Mouse (Mus musculus) limb, embryonic 15.5 days (tissue): ENCODE results near the gene B230307C23Rik. TPM values are rescaled to one million over a fixed set of nuclear protein-coding genes. Genes with fewer than 3 reads are reported as not detected.
A peak's percentile ranks its signal among the peaks of the same experiment; 100 is the strongest.

ENCODE experiments used
- ATAC-seq: fragments of 200-750 bp; cut with Nextera tagmentation; 2 replicates; pipeline ENCODE4 v1.8.0; 2017; ENCODE audit warnings: low read depth, moderate TSS enrichment; ENCODE audit not compliant: insufficient number of reproducible peaks, low FRiP score, low TSS enrichment
- H3K27ac ChIP-seq: fragments of 300-500 bp; sonication (generic); 2 replicates; pipeline ENCODE4 v1.5.1; 2015; ENCODE audit warnings: moderate library complexity, mild to moderate bottlenecking, inconsistent platforms
- H3K27me3 ChIP-seq: fragments of 300-500 bp; sonication (generic); 2 replicates; pipeline ENCODE4 v1.6.1; 2015; ENCODE audit warnings: inconsistent platforms
- H3K36me3 ChIP-seq: fragments of 300-500 bp; sonication (generic); 2 replicates; pipeline ENCODE4 v1.6.1; 2015; ENCODE audit warnings: inconsistent platforms
- H3K4me1 ChIP-seq: fragments of 300-500 bp; sonication (generic); 2 replicates; pipeline ENCODE4 v1.6.1; 2015; ENCODE audit warnings: inconsistent platforms
- H3K4me2 ChIP-seq: fragments of 300-500 bp; sonication (generic); 2 replicates; pipeline ENCODE4 v1.6.1; 2015; ENCODE audit warnings: mild to moderate bottlenecking, inconsistent platforms
- H3K4me3 ChIP-seq: fragments of 300-500 bp; sonication (generic); 2 replicates; pipeline ENCODE4 v1.5.1; 2015; ENCODE audit warnings: mild to moderate bottlenecking, inconsistent platforms
- H3K9ac ChIP-seq: fragments of 300-500 bp; sonication (generic); 2 replicates; pipeline ENCODE4 v1.6.1; 2015; ENCODE audit warnings: inconsistent platforms
- H3K9me3 ChIP-seq: fragments of 300-500 bp; sonication (generic); 2 replicates; pipeline ENCODE4 v1.6.1; 2016; ENCODE audit warnings: inconsistent platforms
- WGBS: fragments of 180-500 bp; shearing (Covaris S2); methylation state at CpG from one replicate; pipeline ENCODE4 v1.1.7; 2015; 5-methylcytosine and 5-hydroxymethylcytosine counted together
- polyA plus RNA-seq: library from polyadenylated mRNA; unstranded; fragments of >200 nt; fragmentation: Nextera tagmentation; extraction: Ambion mirVana; gene quantifications from 2 replicates; pipeline ENCODE4 v1.2.1, GENCODE M21; 2015

The B230307C23Rik gene
- 22.2 and 32.7 TPM in 2 replicates for polyA plus RNA-seq

GRCm38 (mm10) chr16:97996616-97997382, at the start of gene B230307C23Rik:
Gene B230307C23Rik, plus strand, starts transcription at chr16:97997315.
- Histone ChIP-seq H3K27ac (peak within 1 kb of the TSS; percentile 90), H3K9me3 (no peaks in the 10 kb centered on the region; the same call in 1 of the 2 replicates)
- WGBS: 4% methylated on average over 22 of the region's 22 CpGs

GRCm38 (mm10) chr16:97948836-97949235, 48.3 kb upstream of the B230307C23Rik start:
- Histone ChIP-seq H3K9ac (no peak overlapping the region), H3K27ac (no peak overlapping the region), H3K27me3 (no peaks in the 10 kb centered on the region), H3K36me3 (peaks cover 56% of the 10 kb centered on the region), H3K9me3 (no peaks in the 10 kb centered on the region), H3K4me3 (no peak overlapping the region), H3K4me2 (no peak overlapping the region), H3K4me1 (no peaks in the 10 kb centered on the region)
- ATAC-seq: no peak
- WGBS: 84% methylated on average over 4 of the region's 4 CpGs

More at GRCm38 (mm10) chr16:97996616-97997382, at the start of gene B230307C23Rik:
- H3K4me1 ChIP-seq: peaks cover 7% of the 10 kb centered on the region
- peak within 1 kb of the TSS; percentile 61 for H3K4me2 ChIP-seq
- H3K36me3 ChIP-seq: peaks cover 9% of the 10 kb centered on the region; the same call in 1 of the 2 replicates
- H3K27me3 ChIP-seq: no peaks in the 10 kb centered on the region
- H3K4me3 ChIP-seq: peak within 1 kb of the TSS; percentile 57
- peak; percentile 96 for ATAC-seq
- peak within 1 kb of the TSS; percentile 38 for H3K9ac ChIP-seq

GRCm38 (mm10) chr16:97950061-97950460, 47.1 kb upstream of the B230307C23Rik start:
- ATAC-seq: no peak
- Histone ChIP-seq H3K4me2 (no peak overlapping the region), H3K4me3 (no peak overlapping the region), H3K36me3 (peaks cover 61% of the 10 kb centered on the region), H3K9me3 (no peaks in the 10 kb centered on the region), H3K27me3 (no peaks in the 10 kb centered on the region), H3K9ac (no peak overlapping the region), H3K4me1 (no peaks in the 10 kb centered on the region), H3K27ac (no peak overlapping the region)
- WGBS: 94% methylated on average over 8 of the region's 8 CpGs

GRCm38 (mm10) chr16:97952371-97952770, 44.7 kb upstream of the B230307C23Rik start:
- peaks cover 74% of the 10 kb centered on the region for H3K36me3 ChIP-seq
- no peak for ATAC-seq
- H3K4me3 ChIP-seq: no peak overlapping the region
- no peaks in the 10 kb centered on the region for H3K9me3 ChIP-seq
- 85% methylated on average over 4 of the region's 4 CpGs for WGBS
- H3K4me1 ChIP-seq: no peaks in the 10 kb centered on the region
- H3K9ac ChIP-seq: no peak overlapping the region
- no peaks in the 10 kb centered on the region for H3K27me3 ChIP-seq
- no peak overlapping the region for H3K27ac ChIP-seq
- no peak overlapping the region for H3K4me2 ChIP-seq

- H3K9ac ChIP-seq: no peak overlapping the region
- no peaks in the 10 kb centered on the region for H3K27me3 ChIP-seq
- no peaks in the 10 kb centered on the region for H3K9me3 ChIP-seq
- H3K4me3 ChIP-seq: no peak overlapping the region
- no peaks in the 10 kb centered on the region for H3K4me1 ChIP-seq
- peaks cover 74% of the 10 kb centered on the region for H3K36me3 ChIP-seq
- WGBS: 81% methylated on average over 9 of the region's 9 CpGs
- no peak for ATAC-seq
- no peak overlapping the region for H3K27ac ChIP-seq
- no peak overlapping the region for H3K4me2 ChIP-seq
Measured at GRCm38 (mm10) chr16:97952801-97953200, 44.3 kb upstream of the B230307C23Rik start.

- Histone ChIP-seq H3K27me3 (no peaks in the 10 kb centered on the region), H3K9ac (no peak overlapping the region), H3K4me2 (no peak overlapping the region), H3K9me3 (no peaks in the 10 kb centered on the region), H3K4me1 (no peaks in the 10 kb centered on the region), H3K27ac (no peak overlapping the region), H3K36me3 (peaks cover 72% of the 10 kb centered on the region), H3K4me3 (no peak overlapping the region)
- WGBS: 88% methylated on average over 2 of the region's 2 CpGs
- ATAC-seq: no peak
Measured at GRCm38 (mm10) chr16:97953300-97953699, 43.8 kb upstream of the B230307C23Rik start.

- H3K4me3 ChIP-seq: no peak overlapping the region
Measured at GRCm38 (mm10) chr16:97956011-97956410, 41.1 kb upstream of the B230307C23Rik start.

GRCm38 (mm10) chr16:97957626-97958025, 39.5 kb upstream of the B230307C23Rik start:
- ATAC-seq: no peak
- Histone ChIP-seq H3K4me3 (no peak overlapping the region), H3K27ac (no peak overlapping the region), H3K4me2 (no peak overlapping the region), H3K36me3 (peaks cover 34% of the 10 kb centered on the region), H3K9ac (no peak overlapping the region), H3K4me1 (peaks cover 11% of the 10 kb centered on the region), H3K9me3 (no peaks in the 10 kb centered on the region), H3K27me3 (no peaks in the 10 kb centered on the region)

More at GRCm38 (mm10) chr16:97956011-97956410, 41.1 kb upstream of the B230307C23Rik start:
- Histone ChIP-seq H3K27me3 (no peaks in the 10 kb centered on the region), H3K4me1 (peaks cover 6% of the 10 kb centered on the region; the same call in 1 of the 2 replicates), H3K4me2 (no peak overlapping the region), H3K9ac (no peak overlapping the region), H3K9me3 (no peaks in the 10 kb centered on the region), H3K36me3 (peaks cover 50% of the 10 kb centered on the region), H3K27ac (no peak overlapping the region)
- no peak for ATAC-seq
- WGBS: 72% methylated on average over 2 of the region's 2 CpGs

GRCm38 (mm10) chr16:97958401-97958973, 38.6 kb upstream of the B230307C23Rik start:
- no peaks in the 10 kb centered on the region for H3K27me3 ChIP-seq
- no peak overlapping the region for H3K27ac ChIP-seq
- ATAC-seq: no peak
- H3K9me3 ChIP-seq: no peaks in the 10 kb centered on the region
- peaks cover 13% of the 10 kb centered on the region for H3K4me1 ChIP-seq
- no peak overlapping the region for H3K9ac ChIP-seq
- no peak overlapping the region for H3K4me2 ChIP-seq
- peaks cover 28% of the 10 kb centered on the region for H3K36me3 ChIP-seq
- H3K4me3 ChIP-seq: no peak overlapping the region

- H3K36me3 ChIP-seq: peaks cover 15% of the 10 kb centered on the region
- WGBS: 87% methylated on average over 3 of the region's 3 CpGs
Measured at GRCm38 (mm10) chr16:97960348-97960747, 36.8 kb upstream of the B230307C23Rik start.

GRCm38 (mm10) chr16:97961381-97962150, 35.5 kb upstream of the B230307C23Rik start:
- no peaks in the 10 kb centered on the region for H3K27me3 ChIP-seq
- H3K4me2 ChIP-seq: peak overlapping the region; percentile 85
- peak overlapping the region; percentile 84 for H3K4me3 ChIP-seq
- H3K36me3 ChIP-seq: peaks cover 3% of the 10 kb centered on the region; the same call in 1 of the 2 replicates
- peak overlapping the region; percentile 99 for H3K27ac ChIP-seq
- no peaks in the 10 kb centered on the region for H3K9me3 ChIP-seq
- H3K9ac ChIP-seq: peak overlapping the region; percentile 91
- 7% methylated on average over 35 of the region's 36 CpGs for WGBS
- peaks cover 13% of the 10 kb centered on the region for H3K4me1 ChIP-seq
- ATAC-seq: peak; percentile 20; the same call in 1 of the 2 replicates

More at GRCm38 (mm10) chr16:97960348-97960747, 36.8 kb upstream of the B230307C23Rik start:
- H3K4me1 ChIP-seq: peaks cover 13% of the 10 kb centered on the region
- no peak for ATAC-seq
- H3K4me2 ChIP-seq: no peak overlapping the region
- H3K27ac ChIP-seq: no peak overlapping the region
- no peaks in the 10 kb centered on the region for H3K27me3 ChIP-seq
- H3K9ac ChIP-seq: no peak overlapping the region
- no peak overlapping the region for H3K4me3 ChIP-seq
- H3K9me3 ChIP-seq: no peaks in the 10 kb centered on the region
